Mouse (Mus musculus) stomach, embryonic 16.5 days (tissue): ENCODE data around the gene Grap. TPM values are rescaled to one million over a fixed set of nuclear protein-coding genes. Genes with fewer than 3 reads are reported as not detected.

Experiments used
- ATAC-seq: fragments of 200-750 bp; cut with Nextera tagmentation; 2 replicates; pipeline ENCODE4 v1.8.0; 2017; ENCODE audit warnings: moderate number of reproducible peaks, moderate TSS enrichment; ENCODE audit not compliant: insufficient read depth, low FRiP score
- H3K27ac ChIP-seq: fragments of 300-500 bp; sonication (generic); 2 replicates; pipeline ENCODE4 v1.5.1; 2014; ENCODE audit warnings: low read length
- H3K27me3 ChIP-seq: fragments of 300-500 bp; sonication (generic); 2 replicates; pipeline ENCODE4 v1.6.1; 2014; ENCODE audit warnings: low read length, control low read depth, mixed read lengths; ENCODE audit not compliant: control insufficient read depth, insufficient read depth
- H3K36me3 ChIP-seq: fragments of 300-500 bp; sonication (generic); 2 replicates; pipeline ENCODE4 v1.6.1; 2014; ENCODE audit warnings: low read length; ENCODE audit not compliant: control insufficient read depth, insufficient read depth
- H3K4me1 ChIP-seq: fragments of 300-500 bp; sonication (generic); 2 replicates; pipeline ENCODE4 v1.6.1; 2014; ENCODE audit warnings: low read length, control low read depth, mixed read lengths; ENCODE audit not compliant: control insufficient read depth, insufficient read depth
- H3K4me2 ChIP-seq: fragments of 300-500 bp; sonication (generic); 2 replicates; pipeline ENCODE4 v1.6.1; 2014; ENCODE audit warnings: low read depth, low read length, mixed read lengths
- H3K4me3 ChIP-seq: fragments of 300-500 bp; sonication (generic); replicated peaks from 2 replicates; pipeline ENCODE4 v1.5.1; 2014; ENCODE audit warnings: mild to moderate bottlenecking, low read length
- H3K9ac ChIP-seq: fragments of 300-500 bp; sonication (generic); 2 replicates; pipeline ENCODE4 v1.6.1; 2014; ENCODE audit warnings: low read length
- H3K9me3 ChIP-seq: fragments of 300-500 bp; sonication (generic); replicated peaks from 2 replicates; pipeline ENCODE4 v1.6.1; 2016; ENCODE audit warnings: low read length, control low read depth; ENCODE audit not compliant: control insufficient read depth
- WGBS: fragments of 180-500 bp; shearing (Covaris S2); extraction: QIAGEN DNeasy Blood & Tissue Kit; methylation state at CpG from one replicate; pipeline ENCODE4 v1.1.7; 2014; 5-methylcytosine and 5-hydroxymethylcytosine counted together
- polyA plus RNA-seq: library from polyadenylated mRNA; unstranded; fragments of >200 nt; fragmentation: Nextera tagmentation; extraction: Ambion mirVana; gene quantifications from 2 replicates; pipeline ENCODE4 v1.2.1, GENCODE M21; 2015

Gene Grap
- polyA plus RNA-seq, 1 experiment from 2014 or later: 9.2 TPM

GRCm38 (mm10) chr11:61618131-61618530, 34.9 kb upstream of the Grap start:
- H3K9ac ChIP-seq: no peak overlapping the region
- H3K36me3 ChIP-seq: no peaks in the 10 kb centered on the region
- H3K4me3 ChIP-seq: no peak overlapping the region
- no peak overlapping the region for H3K27ac ChIP-seq
- no peaks in the 10 kb centered on the region for H3K27me3 ChIP-seq
- 87% methylated on average over 8 of the region's 8 CpGs for WGBS
- no peak overlapping the region for H3K4me2 ChIP-seq
- no peak for ATAC-seq
- no peaks in the 10 kb centered on the region for H3K9me3 ChIP-seq
- H3K4me1 ChIP-seq: peaks cover 11% of the 10 kb centered on the region; the same call in 1 of the 2 replicates

DNA sequence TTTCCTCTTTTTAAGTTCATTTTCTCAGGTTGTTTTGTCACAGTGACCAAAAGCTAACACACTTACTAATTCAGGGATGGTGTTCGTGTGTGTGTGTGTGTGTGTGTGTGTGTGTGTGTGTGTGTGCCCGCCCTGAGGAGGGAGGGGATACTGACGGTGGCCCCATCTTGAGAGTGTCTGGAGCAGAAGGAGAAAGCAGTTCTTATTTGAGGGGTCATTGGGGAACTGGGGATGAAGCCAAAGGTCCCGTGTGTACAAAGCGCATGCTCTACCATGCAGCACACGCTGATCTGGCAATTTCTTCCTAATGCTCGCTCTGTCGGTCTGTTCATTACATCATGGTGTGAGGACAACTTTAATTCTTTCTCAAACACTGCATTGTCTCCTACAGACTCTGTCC, 34.5 kb upstream of the Grap start:
- Histone ChIP-seq H3K36me3 (no peaks in the 10 kb centered on the region), H3K4me1 (peaks cover 11% of the 10 kb centered on the region; the same call in 1 of the 2 replicates), H3K27ac (no peak overlapping the region), H3K9me3 (no peaks in the 10 kb centered on the region), H3K9ac (no peak overlapping the region), H3K27me3 (no peaks in the 10 kb centered on the region), H3K4me2 (no peak overlapping the region), H3K4me3 (no peak overlapping the region)
- WGBS: 86% methylated on average over 8 of the region's 8 CpGs
- no peak for ATAC-seq

DNA sequence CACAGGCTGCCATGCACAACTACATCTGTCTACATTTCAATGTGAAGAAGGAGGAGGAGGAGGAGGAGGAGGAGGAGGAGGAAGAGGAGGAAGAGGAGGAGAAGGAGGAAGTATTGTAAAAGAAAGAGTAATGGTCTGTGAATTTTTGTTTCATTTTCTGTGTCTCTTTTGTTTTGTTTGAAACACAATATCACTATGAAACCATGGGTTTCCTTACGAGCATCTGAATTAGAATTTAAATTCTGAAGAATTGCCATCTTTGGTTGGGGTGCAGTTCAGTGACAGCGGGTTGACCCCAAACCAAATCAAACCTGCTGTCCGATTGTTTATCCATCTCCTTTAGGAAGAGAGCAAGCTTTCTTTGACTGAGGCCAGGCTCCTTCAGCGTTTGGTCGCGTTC, 33.7 kb upstream of the Grap start:
- H3K9ac ChIP-seq: peak overlapping the region; percentile 63
- peaks cover 11% of the 10 kb centered on the region; the same call in 1 of the 2 replicates for H3K4me1 ChIP-seq
- H3K4me2 ChIP-seq: peak overlapping the region; percentile 60
- no peak overlapping the region for H3K27ac ChIP-seq
- no peaks in the 10 kb centered on the region for H3K9me3 ChIP-seq
- 10% methylated on average over 6 of the region's 6 CpGs for WGBS
- ATAC-seq: no peak
- no peaks in the 10 kb centered on the region for H3K36me3 ChIP-seq
- peak overlapping the region; percentile 46 for H3K4me3 ChIP-seq
- no peaks in the 10 kb centered on the region for H3K27me3 ChIP-seq

DNA sequence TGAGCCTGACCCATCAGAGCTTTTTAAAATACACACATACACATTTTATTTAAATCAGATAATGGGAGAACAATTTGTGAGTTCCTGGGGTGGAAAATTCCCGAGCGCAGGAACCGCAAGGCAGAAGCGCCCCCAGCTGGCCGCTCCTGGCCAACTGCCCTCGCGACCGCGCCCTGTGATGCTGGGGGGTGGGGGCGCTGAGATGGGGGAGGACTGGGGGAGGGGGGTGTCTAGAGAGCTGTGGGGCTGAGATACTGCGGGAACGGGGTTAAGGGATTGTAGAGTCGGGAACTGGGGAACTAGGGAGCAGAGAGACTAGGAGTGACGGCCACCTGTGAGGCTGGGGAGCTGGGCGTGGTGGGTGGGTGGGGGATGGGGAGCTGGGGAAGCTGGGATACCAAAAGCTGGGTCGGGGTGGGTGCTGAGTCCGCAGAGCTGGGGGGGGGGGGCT, 33.2 kb upstream of the Grap start:
- WGBS: 0% methylated on average over 17 of the region's 17 CpGs
- H3K27ac ChIP-seq: peak overlapping the region; percentile 73
- peak overlapping the region; percentile 63 for H3K9ac ChIP-seq
- peak; percentile 63 for ATAC-seq
- H3K27me3 ChIP-seq: no peaks in the 10 kb centered on the region
- peak overlapping the region; percentile 60 for H3K4me2 ChIP-seq
- H3K4me1 ChIP-seq: peaks cover 11% of the 10 kb centered on the region; the same call in 1 of the 2 replicates
- peak overlapping the region; percentile 46 for H3K4me3 ChIP-seq
- no peaks in the 10 kb centered on the region for H3K36me3 ChIP-seq
- H3K9me3 ChIP-seq: no peaks in the 10 kb centered on the region

GRCm38 (mm10) chr11:61620254-61620670, 32.8 kb upstream of the Grap start:
- Histone ChIP-seq H3K27me3 (no peaks in the 10 kb centered on the region), H3K4me2 (peak overlapping the region; percentile 60), H3K9ac (peak overlapping the region; percentile 63), H3K36me3 (no peaks in the 10 kb centered on the region), H3K4me3 (peak overlapping the region; percentile 46), H3K27ac (peak overlapping the region; percentile 73), H3K4me1 (peaks cover 9% of the 10 kb centered on the region; the same call in 1 of the 2 replicates), H3K9me3 (no peaks in the 10 kb centered on the region)
- ATAC-seq: peak; percentile 73; the same call in 1 of the 2 replicates
- WGBS: under 1% methylated on average over 17 of the region's 17 CpGs

DNA sequence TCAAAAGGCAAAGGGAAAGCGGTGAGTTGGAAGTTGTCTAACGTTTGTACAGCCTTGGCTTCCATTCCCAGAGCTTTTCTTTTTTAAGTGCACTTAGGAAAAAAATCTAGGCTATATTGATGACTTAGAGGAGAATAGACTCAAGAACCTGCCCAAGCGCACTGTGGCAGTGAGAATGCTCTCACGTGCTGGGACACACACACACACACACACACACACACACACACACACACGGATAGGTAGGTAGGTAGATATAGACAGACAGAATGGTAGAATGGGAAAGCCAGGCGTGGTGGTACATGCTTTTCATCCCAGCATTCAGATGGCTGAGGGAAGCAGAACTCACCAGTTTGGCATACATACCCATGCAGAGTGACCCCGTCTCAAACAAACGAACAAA, 32.3 kb upstream of the Grap start:
- WGBS: 52% methylated on average over 8 of the region's 8 CpGs
- H3K4me1 ChIP-seq: peaks cover 6% of the 10 kb centered on the region; the same call in 1 of the 2 replicates
- H3K4me3 ChIP-seq: peak overlapping the region; percentile 46
- H3K9ac ChIP-seq: peak overlapping the region; percentile 63
- no peaks in the 10 kb centered on the region for H3K27me3 ChIP-seq
- no peak for ATAC-seq
- peak overlapping the region; percentile 60 for H3K4me2 ChIP-seq
- H3K9me3 ChIP-seq: no peaks in the 10 kb centered on the region
- H3K27ac ChIP-seq: peak overlapping the region; percentile 73
- no peaks in the 10 kb centered on the region for H3K36me3 ChIP-seq

DNA sequence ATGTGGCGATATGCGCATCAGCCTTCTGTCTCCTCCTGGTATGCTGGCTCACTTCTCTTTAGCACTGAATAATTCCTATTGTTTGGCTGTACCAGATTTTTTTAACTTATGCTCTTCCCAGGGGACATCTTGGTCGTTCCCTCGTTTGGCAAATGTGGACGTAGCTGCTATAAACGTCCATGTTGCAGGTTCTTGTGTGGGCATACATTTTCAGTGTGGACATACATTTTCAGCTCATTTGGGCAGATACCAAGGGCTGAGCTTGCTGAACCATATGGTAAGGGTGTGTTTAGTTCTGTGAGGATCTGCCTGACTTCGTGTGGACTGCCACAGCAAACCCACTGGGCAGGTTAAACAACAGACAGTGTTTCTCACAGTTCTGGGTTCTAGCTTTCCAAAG, 27.9 kb upstream of the Grap start:
- Histone ChIP-seq H3K36me3 (no peaks in the 10 kb centered on the region), H3K27ac (no peak overlapping the region), H3K4me1 (no peaks in the 10 kb centered on the region), H3K9ac (no peak overlapping the region), H3K4me2 (no peak overlapping the region), H3K9me3 (0 out of 2 replicates have a peak, but pooled peaks cover 6% of the 10 kb centered on the region), H3K4me3 (no peak overlapping the region), H3K27me3 (no peaks in the 10 kb centered on the region)
- 76% methylated on average over 7 of the region's 7 CpGs for WGBS
- ATAC-seq: no peak

DNA sequence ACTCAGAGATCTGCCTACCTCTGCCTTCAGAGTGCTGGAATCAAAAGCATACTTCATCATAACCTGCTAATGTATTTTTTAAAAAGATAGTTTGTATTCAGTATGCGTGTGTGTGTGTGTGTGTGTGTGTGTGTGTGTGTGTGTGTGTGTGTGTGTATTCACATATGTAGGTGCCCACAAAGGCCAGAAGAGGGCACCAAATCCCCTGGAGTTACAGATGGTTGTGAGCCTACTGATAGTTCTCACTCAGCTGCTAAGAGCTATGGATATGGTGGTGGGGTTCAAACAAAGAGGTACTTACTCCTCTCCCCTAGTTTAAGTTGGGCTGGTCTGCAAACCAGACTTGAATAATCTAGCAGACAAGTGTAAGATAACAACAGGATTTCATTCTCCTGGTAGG, 26.6 kb upstream of the Grap start:
- WGBS: 84% methylated on average over 1 of the region's 1 CpGs
- H3K27ac ChIP-seq: no peak overlapping the region
- H3K36me3 ChIP-seq: no peaks in the 10 kb centered on the region
- H3K4me2 ChIP-seq: no peak overlapping the region
- no peaks in the 10 kb centered on the region for H3K4me1 ChIP-seq
- no peak for ATAC-seq
- H3K9ac ChIP-seq: no peak overlapping the region
- H3K4me3 ChIP-seq: no peak overlapping the region
- H3K9me3 ChIP-seq: 0 out of 2 replicates have a peak, but pooled peaks cover 6% of the 10 kb centered on the region
- H3K27me3 ChIP-seq: no peaks in the 10 kb centered on the region

GRCm38 (mm10) chr11:61629621-61630020, 23.4 kb upstream of the Grap start:
- H3K4me3 ChIP-seq: no peak overlapping the region
- 0 out of 2 replicates have a peak, but pooled peaks cover 6% of the 10 kb centered on the region for H3K9me3 ChIP-seq
- no peak overlapping the region for H3K9ac ChIP-seq
- H3K36me3 ChIP-seq: no peaks in the 10 kb centered on the region
- no peaks in the 10 kb centered on the region for H3K4me1 ChIP-seq
- H3K27ac ChIP-seq: no peak overlapping the region
- ATAC-seq: no peak
- 59% methylated on average over 3 of the region's 3 CpGs for WGBS
- H3K27me3 ChIP-seq: no peaks in the 10 kb centered on the region
- no peak overlapping the region for H3K4me2 ChIP-seq
